Mouse (Mus musculus) heart, postnatal 10 days (tissue): ENCODE results near the gene Kcnk5. TPM values are rescaled to one million over a fixed set of nuclear protein-coding genes. Genes with fewer than 3 reads are reported as not detected.

Experiments used
- DNase-seq, 2 experiments: peaks; one replicate each; pipeline ENCODE4 v3.0.0; 2021
- intact Hi-C: fragments of 180-260 bp; cut with DNase I; formaldehyde crosslinking; loops from one replicate; pipeline ENCODE4 v1.15.1; 2025
- total RNA-seq, 2 experiments: library from RNA; stranded (reverse); gene quantifications; 2 replicates each; pipeline ENCODE4 v1.2.3; 2021

Gene Kcnk5
- total RNA-seq, 2 experiments from 2014 or later = 1.1 to 1.4 TPM

DNA sequence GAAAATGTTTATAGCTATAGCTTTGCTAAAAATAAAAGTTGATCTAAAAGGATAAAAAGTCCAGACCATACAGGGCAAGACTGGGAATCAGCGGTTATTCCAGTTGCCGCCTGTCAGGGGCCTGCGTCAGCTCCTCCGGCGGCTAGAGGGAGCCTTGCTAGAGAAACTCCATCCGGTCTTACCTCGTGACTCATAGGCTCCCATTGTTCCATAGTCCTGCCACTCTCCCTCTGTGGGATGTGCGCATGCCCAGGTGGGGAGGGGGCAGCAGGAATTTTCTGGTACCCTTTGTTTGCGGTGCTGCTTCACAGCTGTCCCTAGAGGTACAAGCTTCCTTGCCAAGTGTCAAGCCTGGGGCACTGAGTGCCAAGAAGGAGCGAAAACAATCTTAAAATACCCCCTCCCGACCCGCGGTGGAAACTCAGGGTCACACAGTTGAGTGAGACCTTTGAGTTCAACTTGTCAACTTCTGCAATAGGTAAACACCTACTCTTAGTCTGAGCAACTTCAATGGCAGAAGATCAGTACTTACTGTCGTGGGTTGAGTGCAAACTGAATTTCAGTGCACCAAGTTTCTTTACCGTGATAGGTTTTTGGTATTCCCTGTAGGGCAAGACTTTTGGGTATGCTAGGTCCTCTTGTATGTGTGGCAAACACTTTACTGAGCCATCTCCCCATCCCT, 54.1 kb downstream of the Kcnk5 start:
- intact Hi-C loops = no loop called here
- no peak for DNase-seq

GRCm38 (mm10) chr14:20120868-20121267, 60.7 kb downstream of the Kcnk5 start:
- intact Hi-C loops = loop anchor here (5.0 kb wide), 1 partner anchor 46 kb away; no protein-coding TSS in a partner anchor
- no peak for DNase-seq

- intact Hi-C loops = loop anchor here (5.0 kb wide), 1 partner anchor 47 kb away; no protein-coding TSS in a partner anchor
- DNase-seq = no peak
Measured at GRCm38 (mm10) chr14:20120012-20120411, 61.6 kb downstream of the Kcnk5 start.

- peak; percentile 24 to 49 for DNase-seq
- intact Hi-C loops = loop anchor here (5.0 kb wide), 1 partner anchor 66 kb away; the partner anchor contains the start of gene Kcnk5
Measured at GRCm38 (mm10) chr14:20116149-20116605, 65.4 kb downstream of the Kcnk5 start.

GRCm38 (mm10) chr14:20114951-20115350, 66.7 kb downstream of the Kcnk5 start:
- DNase-seq = no peak
- intact Hi-C loops = loop anchor here (1.0 to 5.0 kb wide), 2 partner anchors 67 to 143 kb away; partner anchors contain the start of gene Kcnk5

DNA sequence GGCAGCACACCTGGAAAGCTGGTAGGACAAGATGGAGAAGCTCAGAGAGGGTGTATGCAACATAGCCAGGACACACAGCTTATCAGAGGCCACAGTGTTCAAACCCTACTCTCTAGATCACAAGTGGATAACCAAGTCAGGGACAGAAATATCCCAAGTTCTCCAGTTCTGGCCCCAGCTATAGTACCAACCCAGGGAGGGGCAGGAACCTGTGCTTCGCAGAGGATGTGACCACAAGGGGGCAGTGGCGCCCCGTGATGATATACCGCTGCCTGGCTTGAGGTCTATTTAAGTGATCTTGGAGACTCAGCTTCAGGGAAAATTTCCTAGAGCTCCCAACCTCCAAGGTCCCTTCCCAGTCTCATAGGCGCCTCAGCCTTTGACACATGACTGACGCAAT, 67.6 kb downstream of the Kcnk5 start:
- DNase-seq = peak; percentile 84 to 91
- intact Hi-C loops = loop anchor here (1.0 kb wide), 1 partner anchor 144 kb away; no protein-coding TSS in a partner anchor

GRCm38 (mm10) chr14:20113189-20113961, 68.2 kb downstream of the Kcnk5 start:
- intact Hi-C loops = no loop called here

GRCm38 (mm10) chr14:20112218-20112617, 69.4 kb downstream of the Kcnk5 start:
- intact Hi-C loops = no loop called here
- no peak for DNase-seq

More at GRCm38 (mm10) chr14:20113189-20113961, 68.2 kb downstream of the Kcnk5 start:
- DNase-seq = no peak

GRCm38 (mm10) chr14:20110945-20111344, 70.7 kb downstream of the Kcnk5 start:
- intact Hi-C loops = no loop called here

DNA sequence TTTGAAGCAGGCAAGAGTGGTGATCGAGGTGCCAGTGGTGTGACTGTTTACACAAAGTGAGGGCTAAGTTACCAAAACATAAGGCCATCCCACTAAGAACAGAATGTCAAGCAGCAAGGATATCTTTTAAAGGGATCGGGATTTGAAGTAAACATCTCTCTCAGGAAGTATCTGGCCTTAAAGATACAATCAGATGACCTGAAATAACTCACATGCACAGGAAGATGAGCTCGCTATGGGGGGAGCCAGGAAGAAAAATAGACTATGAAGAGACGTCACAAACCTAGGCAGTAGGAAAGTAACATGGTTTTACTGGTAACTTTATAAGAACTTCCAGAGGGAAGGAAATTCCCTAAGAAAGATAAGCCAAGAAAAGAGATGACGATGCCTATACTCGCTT, 75.3 kb downstream of the Kcnk5 start:
- no peak for DNase-seq
- intact Hi-C loops = no loop called here

More at GRCm38 (mm10) chr14:20110945-20111344, 70.7 kb downstream of the Kcnk5 start:
- DNase-seq = no peak

- intact Hi-C loops = no loop called here
- peak in 1 of 2 experiments; percentile 15 for DNase-seq
Measured at GRCm38 (mm10) chr14:20103207-20103606, 78.4 kb downstream of the Kcnk5 start.

GRCm38 (mm10) chr14:20098061-20098460, 83.5 kb downstream of the Kcnk5 start:
- DNase-seq = no peak
- intact Hi-C loops = no loop called here

DNA sequence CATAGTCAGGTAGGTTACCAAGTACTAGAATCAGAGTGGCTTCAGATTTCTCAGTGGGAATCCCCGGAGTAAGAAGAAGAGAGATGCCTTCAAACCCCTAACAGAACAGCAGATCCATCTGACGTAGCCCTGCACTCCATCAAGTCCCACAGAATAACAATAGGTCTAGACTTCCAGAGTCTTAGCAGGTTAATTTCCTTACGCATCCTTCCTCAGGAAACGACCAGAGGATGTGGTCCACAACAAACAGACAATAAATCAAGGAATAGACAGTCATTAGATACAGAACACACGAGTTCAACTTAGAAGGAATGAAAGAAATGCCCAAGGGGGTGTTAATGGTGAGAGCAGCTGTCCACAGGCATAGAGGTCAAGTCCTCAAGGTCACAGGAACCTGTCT, 86.7 kb downstream of the Kcnk5 start:
- intact Hi-C loops = no loop called here

DNA sequence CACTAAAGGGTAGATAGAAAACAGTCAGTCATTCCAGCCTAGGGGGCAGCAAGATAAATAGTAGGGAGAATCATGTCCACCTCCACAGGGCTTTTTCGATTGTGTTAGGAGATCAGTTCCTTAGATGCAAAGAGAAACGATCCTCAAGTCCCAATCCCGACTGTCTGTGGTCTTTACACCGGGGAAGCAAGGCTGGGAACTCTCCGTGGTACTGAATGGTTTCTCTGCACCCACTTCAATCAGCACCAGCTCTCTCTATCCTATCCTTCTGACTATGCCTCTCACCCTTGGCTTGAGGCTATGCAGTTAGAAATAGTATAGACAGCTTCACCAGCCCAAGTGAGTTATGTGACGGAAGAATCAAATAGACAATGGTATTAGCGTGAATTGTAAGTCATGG, 88.1 kb downstream of the Kcnk5 start:
- intact Hi-C loops = no loop called here
- peak; percentile 55 to 71 for DNase-seq

More for the DNA sequence above, 86.7 kb downstream of the Kcnk5 start:
- no peak for DNase-seq

Other genes with a start within 250 kb of the Kcnk5 start
- gene Gng2, start 204.2 kb downstream of the Kcnk5 start, total RNA-seq = 10 to 100 TPM; 20.7 to 30.5 TPM
- 1 to 10 TPM; 2.5 to 2.8 TPM for gene Saysd1, start 43.3 kb downstream of the Kcnk5 start, total RNA-seq
- not detected for gene Kcnk16, start 87.4 kb upstream of the Kcnk5 start, total RNA-seq
- gene Nudt13, start 112.9 kb upstream of the Kcnk5 start, total RNA-seq = 10 to 100 TPM; 23.3 to 27.0 TPM
- gene Ecd, start 166.3 kb upstream of the Kcnk5 start, total RNA-seq = 10 to 100 TPM; 31.4 to 31.8 TPM
- 10 to 100 TPM; 33.9 to 34.6 TPM for gene Fam149b, start 166.4 kb upstream of the Kcnk5 start, total RNA-seq
- 10 to 100 TPM; 19.7 to 24.5 TPM for gene Dnajc9, start 207.1 kb upstream of the Kcnk5 start, total RNA-seq
- gene Mrps16, start 211.8 kb upstream of the Kcnk5 start, total RNA-seq = 10 to 100 TPM; 71.5 to 72.4 TPM